8 mouse cellular contexts compared by ENCODE assay signal in genomic region chr9:43221643-43222428, GRCm38 (mm10). TPM values are rescaled to one million over a fixed set of nuclear protein-coding genes. Genes with fewer than 3 reads are reported as not detected.
DNase-seq lines count a peak whose midpoint lies in the region; ATAC-seq and TF ChIP-seq lines count a peak whose summit lies in the region.

No protein-coding gene starts in this region.

- 46% methylated on average over 18 of the region's 18 CpGs for WGBS in lung, embryonic 16.5 days

- TF ChIP-seq CTCF in ES-Bruce4 (IDR thresholded peaks at IDR 0.05; ENCODE audit: low read depth, low read length): peak; percentile 65
- peak; percentile 90 for TF ChIP-seq CTCF in brain, embryonic 14.5 days (IDR thresholded peaks at IDR 0.05; ENCODE audit: borderline replicate concordance, extremely low read depth, insufficient read depth, insufficient read length)
- peak; percentile 90 for TF ChIP-seq CTCF in layer of hippocampus, adult 2 months (conservative IDR thresholded peaks at IDR 0.05)

- peak; percentile 90 for DNase-seq in brain, embryonic 14.5 days (ENCODE audit: low read depth)
- peak; percentile 69 for DNase-seq in fibroblast of lung, adult 2 months (ENCODE audit: low read depth)
- peak; percentile 49 for DNase-seq in heart, postnatal 25 days (ENCODE audit: low spot score)
- peak; percentile 77 to 93 for DNase-seq in layer of hippocampus, adult 2 months (ENCODE audit: low spot score in 2 of 2)
- DNase-seq in retina, embryonic 14.5 days (ENCODE audit: low spot score): peak; percentile 94
- DNase-seq in urinary bladder, adult 2 months (ENCODE audit: low spot score): peak; percentile 56

- no peaks in the 10 kb centered on the region for H3K4me1 ChIP-seq in ES-Bruce4 (ENCODE audit: control insufficient read depth, insufficient read depth, low read length)
- peaks cover 17% of the 10 kb centered on the region for H3K4me1 ChIP-seq in lung, embryonic 16.5 days (replicated peaks; ENCODE audit: control insufficient read depth, insufficient read depth, low read length)

- TF ChIP-seq EP300 in ES-Bruce4 (IDR thresholded peaks at IDR 0.05; ENCODE audit: insufficient read depth, low read depth, low read length): no peak

- intact Hi-C loops in heart, postnatal 25 days (cut with DNase I): loop anchor here (1.0 to 5.0 kb wide), 2 partner anchors 45 to 62 kb away; no protein-coding TSS in a partner anchor

- peak overlapping the region; percentile 14 for H3K4me3 ChIP-seq in ES-Bruce4 (ENCODE audit: low read depth, low read length)
- H3K4me3 ChIP-seq in layer of hippocampus, adult 2 months: no peak overlapping the region
- no peak overlapping the region for H3K4me3 ChIP-seq in lung, embryonic 16.5 days (ENCODE audit: low read length)

- H3K4me2 ChIP-seq in lung, embryonic 16.5 days (ENCODE audit: low read depth, low read length): no peak overlapping the region

- H3K27ac ChIP-seq in ES-Bruce4 (ENCODE audit: insufficient read depth, low read length): no peak overlapping the region
- H3K27ac ChIP-seq in layer of hippocampus, adult 2 months: 0 out of 2 replicates have a peak overlapping the region, but pooled peaks have one; percentile 16
- no peak overlapping the region for H3K27ac ChIP-seq in lung, embryonic 16.5 days (ENCODE audit: low read length)

- H3K36me3 ChIP-seq in ES-Bruce4 (ENCODE audit: control insufficient read depth, insufficient read depth, low read length, poor library complexity, severe bottlenecking): no peaks in the 10 kb centered on the region
- no peaks in the 10 kb centered on the region for H3K36me3 ChIP-seq in lung, embryonic 16.5 days (ENCODE audit: control insufficient read depth, insufficient read depth, low read length)

- ATAC-seq in lung, embryonic 16.5 days (ENCODE audit: low read depth): peak; percentile 68; the same call in 1 of the 2 replicates

- H3K27me3 ChIP-seq in ES-Bruce4 (ENCODE audit: control insufficient read depth, insufficient read depth, low read length, poor library complexity, severe bottlenecking): no peaks in the 10 kb centered on the region
- no peaks in the 10 kb centered on the region for H3K27me3 ChIP-seq in lung, embryonic 16.5 days (ENCODE audit: control insufficient read depth, insufficient read depth, low read depth, low read length)

- peak overlapping the region; percentile 11; the same call in 1 of the 2 replicates for H3K9ac ChIP-seq in ES-Bruce4 (ENCODE audit: low read depth, poor library complexity, severe bottlenecking)
- H3K9ac ChIP-seq in lung, embryonic 16.5 days (ENCODE audit: low read length): no peak overlapping the region

- no peak for TF ChIP-seq POLR2A in ES-Bruce4 (IDR thresholded peaks at IDR 0.05; ENCODE audit: insufficient read depth, low read length)
- TF ChIP-seq POLR2A in brain, embryonic 14.5 days (IDR thresholded peaks at IDR 0.05; ENCODE audit: borderline replicate concordance, extremely low read depth, insufficient read depth, insufficient read length, poor library complexity, severe bottlenecking): no peak

- no peaks in the 10 kb centered on the region for H3K9me3 ChIP-seq in ES-Bruce4 (replicated peaks; ENCODE audit: control insufficient read depth, insufficient read depth, low read length, poor library complexity, severe bottlenecking)
- H3K9me3 ChIP-seq in lung, embryonic 16.5 days (ENCODE audit: control insufficient read depth, low read length): no peaks in the 10 kb centered on the region

RNA-seq across cellular contexts. Expression of gene Pou2f3, which starts 11.7 kb away (rescaled TPM):
- polyA plus RNA-seq in ES-Bruce4 (2011; ENCODE audit: insufficient read depth, insufficient read length, low read depth, missing spikeins): 2.4 and 2.9 TPM in 2 replicates
- polyA plus RNA-seq in brain, embryonic 14.5 days (2012; rRNA removed): 0.25 and 0.50 TPM in 2 replicates
- under 1 TPM in 1 of 2 experiments, not detected in 1; 0.11 TPM for total RNA-seq in heart, postnatal 25 days (2021)
- under 1 TPM; 0.22 to 0.33 TPM for total RNA-seq in layer of hippocampus, adult 2 months (2021)
- polyA plus RNA-seq in lung, embryonic 16.5 days (2015; fragmentation: Nextera tagmentation; extraction: Ambion mirVana): 0.13 and 0.19 TPM in 2 replicates
- polyA plus RNA-seq in urinary bladder, adult 2 months (2012; rRNA removed): 0.28 and 0.53 TPM in 2 replicates

RNA-seq across cellular contexts. Expression of gene Oaf, which starts 17.9 kb away (rescaled TPM):
- polyA plus RNA-seq in ES-Bruce4 (2011; ENCODE audit: insufficient read depth, insufficient read length, low read depth, missing spikeins): 3.7 and 4.8 TPM in 2 replicates
- polyA plus RNA-seq in brain, embryonic 14.5 days (2012; rRNA removed): 11.5 and 13.1 TPM in 2 replicates
- total RNA-seq in heart, postnatal 25 days (2021): 10 to 100 TPM in 1 of 2 experiments, 1 to 10 TPM in 1; 9.4 to 14.8 TPM
- total RNA-seq in layer of hippocampus, adult 2 months (2021): 10 to 100 TPM; 18.6 to 19.5 TPM
- polyA plus RNA-seq in lung, embryonic 16.5 days (2015; fragmentation: Nextera tagmentation; extraction: Ambion mirVana): 35.3 and 38.0 TPM in 2 replicates
- polyA plus RNA-seq in urinary bladder, adult 2 months (2012; rRNA removed): 53.7 and 67.1 TPM in 2 replicates
